Mouse (Mus musculus): ENCODE results near the gene Prdm13. TPM values are rescaled to one million over a fixed set of nuclear protein-coding genes. Genes with fewer than 3 reads are reported as not detected.

Gene Prdm13
- polyA plus RNA-seq (2016; fragmentation: Nextera tagmentation; extraction: Ambion mirVana), result not detected in 2 replicates

DNA sequence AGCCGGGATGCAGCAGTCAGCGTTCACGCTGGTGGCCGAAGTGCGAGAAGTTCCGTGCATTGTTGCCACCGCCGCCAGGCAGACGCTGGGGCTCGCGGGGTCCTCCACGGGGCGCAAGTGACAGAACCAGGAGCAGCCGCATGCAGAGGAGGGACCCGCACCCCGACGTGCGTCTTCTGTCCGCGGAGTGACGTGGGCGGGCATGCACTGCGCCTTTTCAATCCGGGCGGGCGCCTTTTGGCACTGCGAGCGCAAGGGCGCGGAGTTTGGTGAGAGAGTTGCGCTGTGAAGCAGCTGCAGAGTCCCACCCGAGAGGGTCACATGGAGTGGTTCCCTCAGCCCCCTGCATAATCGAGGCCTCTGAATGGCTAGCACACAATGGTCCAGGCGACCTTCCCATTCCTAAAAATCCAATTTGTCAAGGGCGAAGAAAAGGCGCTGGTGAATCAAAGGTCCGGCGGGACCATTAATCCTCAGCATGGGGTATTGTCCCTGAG is at the start of gene Prdm13:
Gene Prdm13, minus strand, starts transcription at position 369 of the 497 bp plus-strand sequence.
- WGBS, result under 1% methylated on average over 38 of the region's 38 CpGs
- DNase-seq (ENCODE audit: low spot score), result peak; percentile 61

DNA sequence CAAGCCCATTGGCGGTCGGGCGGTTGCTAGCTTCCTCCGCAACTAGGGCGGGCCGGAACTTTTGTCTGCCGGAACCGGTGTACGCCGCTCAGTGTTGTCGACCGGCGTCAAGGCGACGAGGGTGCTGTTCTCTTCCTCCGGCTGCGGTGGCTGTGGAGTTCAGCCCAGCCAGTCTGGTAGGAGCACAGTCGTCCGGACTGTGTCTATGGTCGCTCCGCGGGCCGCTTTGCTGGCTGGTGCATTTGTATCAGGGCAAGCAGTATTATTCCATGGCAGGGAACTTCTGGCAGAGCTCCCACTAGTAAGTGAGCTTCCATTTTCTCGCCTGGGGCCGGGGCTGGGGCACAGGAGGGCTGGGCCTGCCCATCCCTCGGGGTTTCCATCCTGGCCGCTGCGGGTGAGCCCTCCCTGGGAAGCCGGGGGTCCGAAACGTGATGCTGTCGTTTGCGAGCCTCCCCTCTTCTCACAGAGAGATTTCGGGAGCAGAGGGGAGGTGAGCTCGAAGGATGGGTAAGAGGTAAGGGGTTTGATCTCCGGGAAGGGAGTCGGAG is 41.9 kb upstream of the Prdm13 start, which contains the start of gene Ccnc:
Gene Ccnc, plus strand, starts transcription at position 87 of the 551 bp plus-strand sequence.
- Histone ChIP-seq H3K27me3 (ENCODE audit: low read depth, poor library complexity, severe bottlenecking) (no peaks in the 10 kb centered on the region), H3K36me3 (peaks cover 4% of the 10 kb centered on the region), H3K4me1 (peaks cover 6% of the 10 kb centered on the region), H3K27ac (peak within 1 kb of the TSS; percentile 87), H3K9me3 (replicated peaks) (no peaks in the 10 kb centered on the region), H3K4me3 (peak within 1 kb of the TSS; percentile 66)
- DNase-seq (ENCODE audit: low spot score), result peak; percentile 93
- WGBS, result under 1% methylated on average over 37 of the region's 37 CpGs

More for the DNA sequence above, at the start of gene Prdm13:
- H3K9me3 ChIP-seq (replicated peaks), result no peaks in the 10 kb centered on the region
- 0 out of 2 replicates have a peak within 1 kb of the TSS, but pooled peaks have one; percentile 3 for H3K4me3 ChIP-seq
- peaks cover 100% of the 10 kb centered on the region for H3K27me3 ChIP-seq (ENCODE audit: low read depth, poor library complexity, severe bottlenecking)
- peaks cover 13% of the 10 kb centered on the region for H3K4me1 ChIP-seq
- H3K36me3 ChIP-seq, result no peaks in the 10 kb centered on the region
- no peak within 1 kb of the TSS for H3K27ac ChIP-seq

DNA sequence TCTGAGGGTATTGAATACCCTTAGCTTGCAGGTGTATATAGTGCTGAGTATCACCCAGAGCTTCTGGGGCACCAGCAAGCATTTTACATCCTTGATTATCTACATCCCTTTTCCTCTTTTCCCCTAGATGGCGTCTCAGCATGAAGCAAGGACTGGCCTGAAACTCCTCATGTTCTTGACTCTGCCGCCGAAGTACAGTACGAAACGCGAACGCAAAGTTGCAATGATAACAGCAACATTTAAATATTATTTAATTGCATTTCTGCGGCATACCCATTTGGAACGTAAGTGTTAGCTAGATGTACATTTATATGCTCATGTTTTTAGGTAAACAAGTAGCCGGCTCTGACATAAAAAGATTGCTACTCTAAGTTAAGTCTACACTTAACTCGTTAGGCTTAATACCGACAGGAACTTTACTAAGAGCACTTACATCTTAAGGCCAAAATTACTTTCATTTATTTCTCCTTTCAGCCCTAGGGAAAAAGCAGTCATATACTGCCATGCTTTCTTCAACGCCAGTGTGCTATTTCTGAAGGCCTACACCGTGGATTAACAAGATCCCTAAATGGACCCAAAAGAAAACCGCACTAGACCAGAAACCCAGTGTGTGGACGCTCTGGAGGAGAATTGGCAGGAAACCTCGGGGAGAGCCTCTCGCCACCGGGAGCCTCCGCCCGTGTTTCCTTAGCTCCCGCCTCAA is 41.3 kb upstream of the Prdm13 start:
- 2% methylated on average over 22 of the region's 22 CpGs for WGBS
- Histone ChIP-seq H3K36me3 (peaks cover 3% of the 10 kb centered on the region; the same call in 1 of the 2 replicates), H3K27ac (peak overlapping the region; percentile 87), H3K9me3 (replicated peaks) (no peaks in the 10 kb centered on the region), H3K4me3 (peak overlapping the region; percentile 66), H3K27me3 (ENCODE audit: low read depth, poor library complexity, severe bottlenecking) (no peaks in the 10 kb centered on the region), H3K4me1 (peaks cover 6% of the 10 kb centered on the region)
- peak; percentile 38 for DNase-seq (ENCODE audit: low spot score)

DNA sequence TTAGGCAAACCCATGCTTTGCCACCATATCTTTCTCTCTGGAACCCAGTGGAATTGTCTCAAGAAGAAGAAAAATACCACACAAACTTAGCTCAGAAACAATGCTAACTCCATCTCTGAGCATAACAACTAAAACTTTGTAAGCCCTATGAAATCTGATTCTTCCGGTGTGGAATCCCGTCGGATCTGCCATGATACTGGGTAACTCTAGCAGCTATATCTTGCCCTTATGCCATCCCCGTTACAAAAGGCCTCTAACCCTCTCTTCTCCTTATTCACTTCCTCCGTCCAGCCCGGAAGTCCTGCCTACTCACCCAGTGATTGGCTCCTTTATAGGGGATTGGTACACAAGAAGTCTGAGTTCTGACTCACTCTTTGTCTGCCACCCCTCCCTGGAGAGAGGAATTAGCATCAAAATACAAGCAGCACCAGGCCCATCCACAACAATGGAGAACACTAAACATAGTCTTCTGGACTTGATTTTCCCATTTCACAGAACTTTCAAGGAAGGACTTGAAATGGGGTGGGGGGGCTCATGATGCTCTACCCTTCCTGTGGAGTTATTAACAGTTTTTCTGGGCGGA is 37.1 kb upstream of the Prdm13 start:
- DNase-seq (ENCODE audit: low spot score), result no peak
- Histone ChIP-seq H3K27ac (no peak overlapping the region), H3K27me3 (ENCODE audit: low read depth, poor library complexity, severe bottlenecking) (no peaks in the 10 kb centered on the region), H3K36me3 (no peaks in the 10 kb centered on the region), H3K4me1 (no peaks in the 10 kb centered on the region), H3K9me3 (replicated peaks) (no peaks in the 10 kb centered on the region), H3K4me3 (no peak overlapping the region)
- WGBS, result 71% methylated on average over 7 of the region's 7 CpGs

DNA sequence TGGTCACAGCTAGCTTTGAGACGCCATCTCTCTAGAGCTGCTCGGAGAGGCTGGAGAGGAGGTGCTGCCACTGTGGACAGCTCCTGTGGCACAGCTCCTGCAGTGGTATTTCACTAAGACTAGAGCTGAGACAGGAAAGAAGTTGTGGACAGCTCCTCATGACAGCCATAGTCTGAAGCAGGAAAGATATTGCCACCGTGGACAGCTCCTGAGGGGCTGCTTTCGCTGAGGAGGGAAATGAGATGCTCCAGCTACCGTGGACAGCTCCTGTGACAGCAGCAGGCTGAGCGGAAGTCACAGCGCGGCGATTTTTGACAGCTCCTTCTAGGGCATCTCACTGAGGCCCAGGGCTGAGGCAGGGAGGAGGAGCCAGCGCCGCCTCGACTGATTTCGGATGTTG is 26.4 kb upstream of the Prdm13 start:
- Histone ChIP-seq H3K9me3 (replicated peaks) (no peaks in the 10 kb centered on the region), H3K27me3 (ENCODE audit: low read depth, poor library complexity, severe bottlenecking) (no peaks in the 10 kb centered on the region), H3K4me3 (no peak overlapping the region), H3K27ac (no peak overlapping the region), H3K36me3 (no peaks in the 10 kb centered on the region), H3K4me1 (0 out of 2 replicates have a peak, but pooled peaks cover 4% of the 10 kb centered on the region)
- DNase-seq (ENCODE audit: low spot score), result peak; percentile 90
- 5% methylated on average over 13 of the region's 13 CpGs for WGBS

DNA sequence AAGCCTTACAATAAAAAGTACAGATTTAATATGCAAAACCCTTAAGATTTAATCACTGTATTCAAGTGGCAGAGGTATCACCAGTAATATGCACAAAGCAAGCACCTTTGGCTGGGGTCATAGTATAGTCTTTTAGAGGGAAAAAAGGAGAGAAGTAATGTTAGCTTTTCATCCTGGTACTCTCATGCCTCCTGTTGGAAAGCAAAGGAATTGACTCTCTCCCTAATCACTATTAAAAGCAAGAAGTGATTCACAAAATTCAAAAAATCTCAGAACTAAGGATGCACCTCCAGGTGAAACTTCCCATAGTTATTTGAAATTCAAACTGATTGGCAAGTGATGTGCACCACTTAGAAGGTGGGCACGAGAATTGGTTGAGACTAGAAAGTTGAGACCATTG is 19.3 kb upstream of the Prdm13 start:
- H3K4me1 ChIP-seq, result no peaks in the 10 kb centered on the region
- H3K36me3 ChIP-seq, result no peaks in the 10 kb centered on the region
- WGBS, result 64% methylated on average over 1 of the region's 1 CpGs
- H3K4me3 ChIP-seq, result no peak overlapping the region
- no peak overlapping the region for H3K27ac ChIP-seq
- H3K27me3 ChIP-seq (ENCODE audit: low read depth, poor library complexity, severe bottlenecking), result no peaks in the 10 kb centered on the region
- no peak for DNase-seq (ENCODE audit: low spot score)
- no peaks in the 10 kb centered on the region for H3K9me3 ChIP-seq (replicated peaks)

DNA sequence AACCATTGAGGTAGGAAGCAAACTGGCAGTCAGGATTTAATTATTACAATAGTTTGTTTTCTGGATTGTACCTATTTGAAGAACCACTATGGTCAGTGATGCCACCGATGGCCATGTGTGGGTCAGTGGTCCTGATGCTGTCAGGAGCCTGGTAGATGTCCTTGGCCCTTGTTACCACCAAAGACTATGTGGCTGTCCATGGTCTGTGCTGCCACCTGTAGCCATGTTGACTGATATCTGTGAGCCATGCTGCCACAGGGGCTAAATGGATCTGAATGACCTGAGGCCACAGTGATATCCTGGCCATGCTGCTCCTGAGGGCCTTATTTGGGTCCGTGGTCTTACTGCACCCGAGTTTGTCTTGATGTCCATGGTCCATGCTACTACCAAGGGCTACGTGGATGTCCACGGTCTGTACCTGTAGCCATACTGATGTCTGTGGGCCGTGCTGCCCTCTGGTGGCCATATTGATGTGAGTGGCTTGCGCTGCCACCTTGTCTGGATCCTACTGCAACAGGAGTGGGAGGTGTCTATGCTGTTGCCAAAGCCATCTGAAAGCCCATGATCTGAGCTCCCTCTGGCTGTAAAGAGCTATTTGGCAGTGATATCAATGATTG is 10.0 kb upstream of the Prdm13 start:
- Histone ChIP-seq H3K4me1 (no peaks in the 10 kb centered on the region), H3K36me3 (no peaks in the 10 kb centered on the region), H3K9me3 (replicated peaks) (no peaks in the 10 kb centered on the region), H3K27ac (no peak overlapping the region), H3K27me3 (ENCODE audit: low read depth, poor library complexity, severe bottlenecking) (peaks cover 41% of the 10 kb centered on the region), H3K4me3 (no peak overlapping the region)
- 31% methylated on average over 7 of the region's 7 CpGs for WGBS
- peak; percentile 70 for DNase-seq (ENCODE audit: low spot score)

DNA sequence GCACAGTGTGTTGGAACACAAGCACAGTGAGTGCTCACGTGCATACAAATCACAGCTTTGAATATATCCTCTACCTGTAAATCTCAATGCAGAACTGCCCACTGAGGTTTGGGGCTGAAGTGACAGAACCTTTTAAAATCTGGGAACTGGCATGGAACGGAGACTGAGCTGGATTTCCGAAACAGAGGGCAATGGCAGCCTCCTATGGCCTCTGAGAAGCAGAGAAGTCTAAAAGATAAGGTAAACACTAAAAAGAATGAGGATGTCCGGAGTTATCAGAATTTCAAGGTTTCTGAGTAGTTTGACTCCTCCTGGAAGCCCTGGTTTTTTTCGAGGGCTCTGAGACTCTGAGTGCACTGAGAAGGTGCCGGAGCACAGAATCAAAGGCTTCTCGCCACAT is 4.5 kb upstream of the Prdm13 start:
- H3K4me3 ChIP-seq, result no peak overlapping the region
- DNase-seq (ENCODE audit: low spot score), result peak; percentile 30
- 11% methylated on average over 7 of the region's 7 CpGs for WGBS
- H3K4me1 ChIP-seq, result peaks cover 13% of the 10 kb centered on the region
- no peak overlapping the region for H3K27ac ChIP-seq
- H3K9me3 ChIP-seq (replicated peaks), result no peaks in the 10 kb centered on the region
- H3K36me3 ChIP-seq, result no peaks in the 10 kb centered on the region
- H3K27me3 ChIP-seq (ENCODE audit: low read depth, poor library complexity, severe bottlenecking), result peaks cover 95% of the 10 kb centered on the region

DNA sequence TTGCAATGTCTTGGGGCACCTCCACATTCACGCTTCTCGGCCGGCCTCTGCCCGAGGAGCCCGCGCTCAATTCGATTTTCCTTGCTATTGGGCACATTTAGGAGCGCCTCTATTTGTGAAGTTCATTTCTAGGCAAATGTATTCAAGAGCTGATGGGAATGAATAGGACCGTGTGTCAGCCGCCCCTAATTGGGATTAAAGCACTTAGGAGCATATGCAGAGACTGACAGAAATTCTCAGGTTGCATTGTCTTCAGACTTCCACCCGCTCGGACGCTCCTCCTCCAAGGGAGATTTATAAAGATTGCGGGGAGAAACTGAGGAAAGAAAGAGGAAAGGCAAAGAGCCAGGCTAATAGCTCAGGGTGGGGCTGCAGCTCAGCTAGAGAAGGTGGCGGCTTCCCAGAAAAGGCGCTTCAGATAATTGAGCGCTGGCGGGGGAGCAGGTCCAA is 3.8 kb upstream of the Prdm13 start:
- Histone ChIP-seq H3K27me3 (ENCODE audit: low read depth, poor library complexity, severe bottlenecking) (peaks cover 95% of the 10 kb centered on the region), H3K4me1 (peaks cover 13% of the 10 kb centered on the region), H3K36me3 (no peaks in the 10 kb centered on the region), H3K4me3 (no peak overlapping the region), H3K9me3 (replicated peaks) (no peaks in the 10 kb centered on the region), H3K27ac (no peak overlapping the region)
- WGBS, result under 1% methylated on average over 18 of the region's 18 CpGs
- DNase-seq (ENCODE audit: low spot score), result peak; percentile 45

DNA sequence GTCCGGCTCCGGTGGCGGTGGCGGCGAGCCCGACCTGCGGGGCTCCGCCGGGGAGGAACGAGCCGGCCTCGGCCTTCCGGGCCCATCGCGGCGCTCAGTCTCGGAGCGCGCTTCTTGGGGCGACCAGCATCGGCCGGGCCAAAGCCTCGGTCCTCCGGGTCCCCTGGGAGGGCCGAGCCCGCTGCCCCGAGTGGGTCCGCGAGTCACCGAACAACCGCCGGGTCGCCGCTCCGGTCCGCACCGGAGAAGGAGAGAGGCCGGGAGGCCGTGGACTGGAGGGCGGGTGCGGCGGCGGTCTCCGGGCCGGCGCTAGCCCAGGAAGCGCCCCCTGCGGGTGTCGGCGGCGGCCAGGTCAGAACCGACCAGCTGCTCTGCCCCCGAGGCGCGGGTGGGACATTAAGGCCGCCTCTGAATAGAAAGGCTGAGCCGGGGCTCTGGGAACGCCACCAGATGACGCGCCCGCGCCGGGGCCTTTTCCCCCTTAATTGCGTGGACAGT is 3.0 kb upstream of the Prdm13 start:
- peak; percentile 76 for DNase-seq (ENCODE audit: low spot score)
- Histone ChIP-seq H3K4me3 (peak overlapping the region; percentile 59), H3K36me3 (no peaks in the 10 kb centered on the region), H3K27ac (no peak overlapping the region; the same call in 1 of the 2 replicates), H3K27me3 (ENCODE audit: low read depth, poor library complexity, severe bottlenecking) (peaks cover 100% of the 10 kb centered on the region), H3K4me1 (peaks cover 13% of the 10 kb centered on the region), H3K9me3 (replicated peaks) (no peaks in the 10 kb centered on the region)
- WGBS, result under 1% methylated on average over 61 of the region's 64 CpGs

DNA sequence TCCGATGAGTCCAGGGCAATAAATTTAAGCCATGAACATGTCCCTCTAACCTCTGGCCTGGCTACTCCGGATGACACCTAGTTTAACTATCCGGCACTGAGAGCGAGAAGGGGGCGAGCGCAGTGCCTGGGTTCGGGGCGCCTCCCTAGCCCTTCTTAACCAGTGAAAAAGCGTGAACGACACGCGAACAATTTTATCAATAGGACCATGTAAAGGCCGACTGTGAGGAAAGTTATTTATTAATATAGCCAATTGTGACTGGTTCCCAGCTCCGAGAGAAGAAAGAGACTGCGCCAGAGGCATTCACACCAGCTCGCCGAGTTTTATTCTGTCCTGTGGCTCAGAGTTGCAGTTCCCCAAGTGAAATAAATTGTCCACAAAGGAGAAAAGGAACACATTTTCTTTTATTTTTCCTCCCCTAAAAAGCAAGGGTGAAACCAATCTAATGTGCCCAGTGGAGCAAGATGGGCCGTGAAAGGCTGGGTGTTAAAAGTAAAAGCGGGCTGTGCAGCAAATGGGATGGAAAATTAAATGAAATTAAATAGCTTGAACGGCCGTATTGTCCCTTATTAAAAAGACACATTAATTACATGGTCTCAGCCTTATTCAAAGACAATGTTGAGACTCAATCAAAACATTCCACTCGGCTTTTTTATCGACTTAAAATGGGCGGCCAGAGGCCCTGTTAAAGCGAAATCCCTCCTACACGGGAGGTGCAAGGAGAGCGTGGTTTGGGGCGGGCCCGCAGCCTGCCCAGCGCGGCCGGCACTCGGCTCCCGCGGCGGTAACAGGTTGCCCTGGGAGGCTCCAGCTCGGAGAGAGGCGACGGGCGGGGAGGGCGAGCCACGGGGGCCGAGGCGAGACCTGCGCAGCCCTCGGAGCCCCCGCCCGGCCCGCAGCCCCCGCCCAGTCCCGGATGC is 2.3 kb upstream of the Prdm13 start:
- 2% methylated on average over 51 of the region's 51 CpGs for WGBS
- peak; percentile 34 for DNase-seq (ENCODE audit: low spot score)
- Histone ChIP-seq H3K27ac (no peak overlapping the region), H3K4me1 (peaks cover 13% of the 10 kb centered on the region), H3K36me3 (no peaks in the 10 kb centered on the region), H3K9me3 (replicated peaks) (no peaks in the 10 kb centered on the region), H3K4me3 (peak overlapping the region; percentile 59), H3K27me3 (ENCODE audit: low read depth, poor library complexity, severe bottlenecking) (peaks cover 100% of the 10 kb centered on the region)

DNA sequence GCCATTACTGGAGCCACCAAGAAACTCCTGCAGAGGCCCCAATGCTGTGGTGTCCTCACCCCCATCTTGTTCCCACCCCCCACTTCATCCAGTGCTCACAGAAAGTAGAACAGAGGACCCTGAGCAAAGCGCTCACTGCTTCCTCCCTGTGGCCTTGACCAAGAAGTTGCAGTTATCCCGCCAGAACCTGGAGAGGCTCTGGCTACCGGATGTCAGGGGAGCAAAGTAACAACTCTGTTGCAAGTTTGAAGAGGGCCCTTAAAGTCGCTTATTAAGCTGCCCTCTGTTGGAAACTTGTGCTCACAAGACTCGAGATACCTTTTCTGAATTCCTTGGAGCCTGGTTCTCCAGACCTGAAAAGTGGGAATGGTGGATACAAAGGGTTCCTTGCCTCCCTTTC is 1.2 kb upstream of the Prdm13 start:
- H3K27me3 ChIP-seq (ENCODE audit: low read depth, poor library complexity, severe bottlenecking), result peaks cover 100% of the 10 kb centered on the region
- DNase-seq (ENCODE audit: low spot score), result peak; percentile 55
- H3K4me3 ChIP-seq, result no peak overlapping the region
- no peaks in the 10 kb centered on the region for H3K36me3 ChIP-seq
- peaks cover 13% of the 10 kb centered on the region for H3K4me1 ChIP-seq
- H3K27ac ChIP-seq, result no peak overlapping the region
- under 1% methylated on average over 5 of the region's 5 CpGs for WGBS
- no peaks in the 10 kb centered on the region for H3K9me3 ChIP-seq (replicated peaks)

Data from limb, embryonic 10.5 days (tissue).